Mouse (Mus musculus) embryonic facial prominence, embryonic 13.5 days (tissue): Measurements from ENCODE around the gene Glis3. TPM values are rescaled to one million over a fixed set of nuclear protein-coding genes. Genes with fewer than 3 reads are reported as not detected.
A peak's percentile ranks its signal among the peaks of the same experiment; 100 is the strongest.

Experiments
- ATAC-seq: fragments of 200-750 bp; cut with Nextera tagmentation; 2 replicates; pipeline ENCODE4 v1.8.0; 2017; ENCODE audit warnings: low read depth; ENCODE audit not compliant: insufficient number of reproducible peaks, insufficient read depth, low FRiP score, low TSS enrichment
- H3K27ac ChIP-seq: fragments of 300-500 bp; sonication (generic); 2 replicates; pipeline ENCODE4 v1.5.1; 2015; ENCODE audit warnings: moderate library complexity, mild to moderate bottlenecking, inconsistent platforms
- H3K27me3 ChIP-seq: fragments of 300-500 bp; sonication (generic); 2 replicates; pipeline ENCODE4 v1.6.1; 2015; ENCODE audit warnings: mild to moderate bottlenecking, inconsistent platforms
- H3K36me3 ChIP-seq: fragments of 300-500 bp; sonication (generic); 2 replicates; pipeline ENCODE4 v1.6.1; 2015; ENCODE audit warnings: mild to moderate bottlenecking, inconsistent platforms
- H3K4me1 ChIP-seq: fragments of 300-500 bp; sonication (generic); 2 replicates; pipeline ENCODE4 v1.6.1; 2015; ENCODE audit warnings: inconsistent platforms
- H3K4me2 ChIP-seq: fragments of 300-500 bp; sonication (generic); 2 replicates; pipeline ENCODE4 v1.6.1; 2015; ENCODE audit warnings: moderate library complexity, mild to moderate bottlenecking, inconsistent platforms
- H3K4me3 ChIP-seq: fragments of 300-500 bp; sonication (generic); 2 replicates; pipeline ENCODE4 v1.5.1; 2015; ENCODE audit warnings: mild to moderate bottlenecking, inconsistent platforms
- H3K9ac ChIP-seq: fragments of 300-500 bp; sonication (generic); 2 replicates; pipeline ENCODE4 v1.6.1; 2015; ENCODE audit warnings: mild to moderate bottlenecking, inconsistent platforms
- H3K9me3 ChIP-seq: fragments of 300-500 bp; sonication (generic); 2 replicates; pipeline ENCODE4 v1.6.1; 2016; ENCODE audit warnings: inconsistent platforms
- WGBS: fragments of 180-500 bp; shearing (Covaris S2); methylation state at CpG from one replicate; pipeline ENCODE4 v1.1.7; 2015; ENCODE audit warnings: mixed read lengths; 5-methylcytosine and 5-hydroxymethylcytosine counted together
- polyA plus RNA-seq: library from polyadenylated mRNA; unstranded; fragments of >200 nt; fragmentation: Nextera tagmentation; extraction: Ambion mirVana; gene quantifications from 2 replicates; pipeline ENCODE4 v1.2.1, GENCODE M21; 2015

Gene Glis3
- polyA plus RNA-seq, 1 experiment from 2014 or later, result 15.2 TPM

GRCm38 (mm10) chr19:28258907-28259675 lies 420.8 kb downstream of the Glis3 start:
- H3K4me1 ChIP-seq, result peaks cover 13% of the 10 kb centered on the region
- H3K27ac ChIP-seq, result peak overlapping the region; percentile 64
- no peak overlapping the region for H3K4me3 ChIP-seq
- peaks cover 11% of the 10 kb centered on the region; the same call in 1 of the 2 replicates for H3K36me3 ChIP-seq
- no peak overlapping the region for H3K9ac ChIP-seq
- H3K4me2 ChIP-seq, result peak overlapping the region; percentile 36
- H3K9me3 ChIP-seq, result no peaks in the 10 kb centered on the region
- peak; percentile 68 for ATAC-seq
- no peaks in the 10 kb centered on the region for H3K27me3 ChIP-seq
- WGBS, result 29% methylated on average over 18 of the region's 18 CpGs

GRCm38 (mm10) chr19:28258480-28258879 lies 421.4 kb downstream of the Glis3 start:
- Histone ChIP-seq H3K4me1 (peaks cover 13% of the 10 kb centered on the region), H3K9me3 (no peaks in the 10 kb centered on the region), H3K27me3 (no peaks in the 10 kb centered on the region), H3K36me3 (peaks cover 8% of the 10 kb centered on the region; the same call in 1 of the 2 replicates), H3K9ac (no peak overlapping the region), H3K27ac (peak overlapping the region; percentile 80), H3K4me2 (no peak overlapping the region), H3K4me3 (no peak overlapping the region)
- no peak for ATAC-seq
- 22% methylated on average over 3 of the region's 3 CpGs for WGBS

GRCm38 (mm10) chr19:28247345-28247744 lies 432.5 kb downstream of the Glis3 start:
- H3K9me3 ChIP-seq, result no peaks in the 10 kb centered on the region
- 91% methylated on average over 7 of the region's 7 CpGs for WGBS
- H3K27me3 ChIP-seq, result no peaks in the 10 kb centered on the region
- H3K4me2 ChIP-seq, result no peak overlapping the region
- ATAC-seq, result no peak
- no peak overlapping the region for H3K4me3 ChIP-seq
- no peak overlapping the region for H3K27ac ChIP-seq
- H3K36me3 ChIP-seq, result no peaks in the 10 kb centered on the region
- no peak overlapping the region for H3K9ac ChIP-seq
- H3K4me1 ChIP-seq, result no peaks in the 10 kb centered on the region

- Histone ChIP-seq H3K27ac (no peak overlapping the region), H3K4me3 (no peak overlapping the region), H3K4me2 (no peak overlapping the region), H3K9me3 (no peaks in the 10 kb centered on the region), H3K27me3 (no peaks in the 10 kb centered on the region), H3K36me3 (no peaks in the 10 kb centered on the region), H3K4me1 (no peaks in the 10 kb centered on the region), H3K9ac (no peak overlapping the region)
- no peak for ATAC-seq
- 90% methylated on average over 5 of the region's 5 CpGs for WGBS
Observed at GRCm38 (mm10) chr19:28246186-28246585, 433.7 kb downstream of the Glis3 start.

- ATAC-seq, result no peak
- no peak overlapping the region for H3K4me2 ChIP-seq
- H3K36me3 ChIP-seq, result no peaks in the 10 kb centered on the region
- WGBS, result 89% methylated on average over 4 of the region's 4 CpGs
- H3K27me3 ChIP-seq, result no peaks in the 10 kb centered on the region
- no peaks in the 10 kb centered on the region for H3K9me3 ChIP-seq
- H3K4me3 ChIP-seq, result no peak overlapping the region
- no peak overlapping the region for H3K9ac ChIP-seq
- no peaks in the 10 kb centered on the region for H3K4me1 ChIP-seq
- no peak overlapping the region for H3K27ac ChIP-seq
Observed at GRCm38 (mm10) chr19:28238073-28238472, 441.8 kb downstream of the Glis3 start.

- 89% methylated on average over 2 of the region's 2 CpGs for WGBS
- Histone ChIP-seq H3K27me3 (no peaks in the 10 kb centered on the region), H3K4me3 (no peak overlapping the region), H3K9ac (no peak overlapping the region), H3K9me3 (no peaks in the 10 kb centered on the region), H3K36me3 (no peaks in the 10 kb centered on the region), H3K4me2 (no peak overlapping the region), H3K4me1 (no peaks in the 10 kb centered on the region), H3K27ac (no peak overlapping the region)
- ATAC-seq, result no peak
Observed at GRCm38 (mm10) chr19:28237621-28238020, 442.3 kb downstream of the Glis3 start.

GRCm38 (mm10) chr19:28235571-28235970 lies 444.3 kb downstream of the Glis3 start:
- ATAC-seq, result no peak
- no peaks in the 10 kb centered on the region for H3K27me3 ChIP-seq
- H3K9me3 ChIP-seq, result no peaks in the 10 kb centered on the region
- H3K4me2 ChIP-seq, result no peak overlapping the region
- H3K4me1 ChIP-seq, result no peaks in the 10 kb centered on the region
- H3K4me3 ChIP-seq, result no peak overlapping the region
- WGBS, result 77% methylated on average over 5 of the region's 5 CpGs
- no peaks in the 10 kb centered on the region for H3K36me3 ChIP-seq
- H3K9ac ChIP-seq, result no peak overlapping the region
- no peak overlapping the region for H3K27ac ChIP-seq

GRCm38 (mm10) chr19:28235096-28235495 lies 444.8 kb downstream of the Glis3 start:
- Histone ChIP-seq H3K9ac (no peak overlapping the region), H3K4me3 (no peak overlapping the region), H3K27ac (no peak overlapping the region), H3K9me3 (no peaks in the 10 kb centered on the region), H3K36me3 (no peaks in the 10 kb centered on the region), H3K4me1 (no peaks in the 10 kb centered on the region), H3K4me2 (no peak overlapping the region), H3K27me3 (no peaks in the 10 kb centered on the region)
- WGBS, result 93% methylated on average over 9 of the region's 9 CpGs
- no peak for ATAC-seq

GRCm38 (mm10) chr19:28234676-28235075 lies 445.2 kb downstream of the Glis3 start:
- Histone ChIP-seq H3K4me3 (no peak overlapping the region), H3K9me3 (no peaks in the 10 kb centered on the region), H3K4me2 (no peak overlapping the region), H3K36me3 (no peaks in the 10 kb centered on the region), H3K4me1 (no peaks in the 10 kb centered on the region), H3K27me3 (no peaks in the 10 kb centered on the region), H3K27ac (no peak overlapping the region), H3K9ac (no peak overlapping the region)
- WGBS, result 98% methylated on average over 2 of the region's 2 CpGs
- ATAC-seq, result no peak

GRCm38 (mm10) chr19:28231511-28231910 lies 448.4 kb downstream of the Glis3 start:
- H3K9me3 ChIP-seq, result no peaks in the 10 kb centered on the region
- no peak for ATAC-seq
- WGBS, result 65% methylated on average over 3 of the region's 3 CpGs

GRCm38 (mm10) chr19:28227526-28227925 lies 452.4 kb downstream of the Glis3 start:
- Histone ChIP-seq H3K27ac (peak overlapping the region; percentile 80), H3K4me2 (no peak overlapping the region), H3K9ac (no peak overlapping the region), H3K27me3 (no peaks in the 10 kb centered on the region), H3K36me3 (no peaks in the 10 kb centered on the region), H3K9me3 (no peaks in the 10 kb centered on the region), H3K4me3 (no peak overlapping the region), H3K4me1 (peaks cover 18% of the 10 kb centered on the region)
- no peak for ATAC-seq
- WGBS, result 50% methylated on average over 10 of the region's 10 CpGs

More at GRCm38 (mm10) chr19:28231511-28231910, 448.4 kb downstream of the Glis3 start:
- Histone ChIP-seq H3K4me1 (peaks cover 7% of the 10 kb centered on the region), H3K27me3 (no peaks in the 10 kb centered on the region), H3K4me2 (no peak overlapping the region), H3K4me3 (no peak overlapping the region), H3K9ac (no peak overlapping the region), H3K36me3 (no peaks in the 10 kb centered on the region), H3K27ac (no peak overlapping the region)

- Histone ChIP-seq H3K9ac (no peak overlapping the region), H3K36me3 (no peaks in the 10 kb centered on the region), H3K4me2 (no peak overlapping the region), H3K27ac (no peak overlapping the region), H3K27me3 (no peaks in the 10 kb centered on the region), H3K9me3 (no peaks in the 10 kb centered on the region), H3K4me3 (no peak overlapping the region), H3K4me1 (peaks cover 18% of the 10 kb centered on the region)
- WGBS, result 23% methylated on average over 6 of the region's 6 CpGs
- ATAC-seq, result no peak
Observed at GRCm38 (mm10) chr19:28225651-28226050, 454.2 kb downstream of the Glis3 start.
